25 mouse cellular contexts compared by ENCODE assay signal in the genomic region with DNA sequence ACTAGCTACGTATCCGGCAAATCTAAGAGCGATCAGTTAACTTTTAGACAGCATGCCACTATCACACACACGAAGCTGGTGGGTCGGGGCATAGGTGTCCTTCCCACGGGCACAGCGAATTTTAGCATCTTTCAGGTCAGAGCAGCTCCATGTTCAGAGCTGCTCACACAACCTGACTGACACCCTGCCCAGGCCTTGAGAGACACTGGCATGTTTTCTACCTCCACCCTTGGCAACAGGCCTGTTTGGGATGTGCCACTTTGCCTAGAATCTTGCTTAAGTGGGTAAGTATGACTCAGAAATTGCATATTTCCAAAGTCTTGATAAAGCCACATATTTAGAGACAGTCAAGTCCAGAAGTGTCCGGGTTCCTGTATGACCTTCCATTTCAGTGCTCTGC.
DNase-seq lines count a peak whose midpoint lies in the region; ATAC-seq lines count a peak whose summit lies in the region.
"Had no signal": no experiment of that assay in that cellular context is flagged by ENCODE, and none has a peak within 500 bp of the region (broad histone marks: within the 10 kb centered on the region; RNA-seq: fewer than 3 reads in every experiment).

No protein-coding gene starts in this region.

- no peaks in the 10 kb centered on the region for H3K9me3 ChIP-seq in heart, embryonic 12.5 days (replicated peaks)
- H3K9me3 ChIP-seq: embryonic facial prominence, embryonic 13.5 days; forebrain, embryonic 10.5 days; forebrain, embryonic 15.5 days; limb, embryonic 10.5 days; limb, embryonic 15.5 days; liver, embryonic 13.5 days had no signal

- no peaks in the 10 kb centered on the region for H3K36me3 ChIP-seq in heart, embryonic 12.5 days
- H3K36me3 ChIP-seq: embryonic facial prominence, embryonic 13.5 days; forebrain, embryonic 10.5 days; forebrain, embryonic 15.5 days; limb, embryonic 10.5 days; limb, embryonic 15.5 days; liver, embryonic 13.5 days had no signal

- peak; percentile 85 for DNase-seq in heart, adult 11 months
- peak; percentile 11 for DNase-seq in urinary bladder, postnatal 25 days (ENCODE audit: low spot score)
- no peak for DNase-seq in urinary bladder, postnatal 4 days (ENCODE audit: low spot score in 2 of 2)
- DNase-seq in adrenal gland, postnatal 14 days, result peak; percentile 74
- no peak for DNase-seq in cerebellum, postnatal 14 days
- DNase-seq in heart, postnatal 25 days (ENCODE audit: low spot score), result no peak
- DNase-seq: cerebellum, adult 11-12 months; cerebellum, adult 9-11 months; heart, postnatal 14 days; kidney, adult 18-20 months; liver, embryonic 13.5 days; lung, embryonic 14.5 days; lung, postnatal 14 days; thymus, adult 2 months; thymus, postnatal 4 days had no signal

- intact Hi-C loops in heart, postnatal 25 days (cut with DNase I), result no loop called here

- H3K27ac ChIP-seq in heart, embryonic 12.5 days (ENCODE audit: poor library complexity, severe bottlenecking), result no peak overlapping the region
- H3K27ac ChIP-seq: embryonic facial prominence, embryonic 13.5 days; forebrain, embryonic 10.5 days; forebrain, embryonic 15.5 days; limb, embryonic 10.5 days; limb, embryonic 15.5 days; liver, embryonic 13.5 days had no signal

- 87% methylated on average over 8 of the region's 8 CpGs for WGBS in heart, embryonic 12.5 days

- no peak overlapping the region for H3K4me2 ChIP-seq in heart, embryonic 12.5 days
- H3K4me2 ChIP-seq: embryonic facial prominence, embryonic 13.5 days; forebrain, embryonic 15.5 days; limb, embryonic 15.5 days; liver, embryonic 13.5 days; lung, embryonic 14.5 days; midbrain, embryonic 11.5 days had no signal

- peaks cover 23% of the 10 kb centered on the region for H3K4me1 ChIP-seq in heart, embryonic 12.5 days (replicated peaks)
- H3K4me1 ChIP-seq: forebrain, embryonic 10.5 days; forebrain, embryonic 15.5 days; limb, embryonic 15.5 days had no signal

- no peak overlapping the region for H3K4me3 ChIP-seq in heart, embryonic 12.5 days
- H3K4me3 ChIP-seq: embryonic facial prominence, embryonic 13.5 days; forebrain, embryonic 10.5 days; forebrain, embryonic 15.5 days; limb, embryonic 10.5 days; limb, embryonic 15.5 days; liver, embryonic 13.5 days had no signal

- no peaks in the 10 kb centered on the region for H3K27me3 ChIP-seq in heart, embryonic 12.5 days (replicated peaks)
- H3K27me3 ChIP-seq: embryonic facial prominence, embryonic 13.5 days; forebrain, embryonic 15.5 days; limb, embryonic 15.5 days; liver, embryonic 13.5 days had no signal

- H3K9ac ChIP-seq in heart, embryonic 12.5 days, result no peak overlapping the region
- H3K9ac ChIP-seq: embryonic facial prominence, embryonic 13.5 days; forebrain, embryonic 15.5 days; limb, embryonic 15.5 days; liver, embryonic 13.5 days; lung, embryonic 14.5 days had no signal

- ATAC-seq in heart, embryonic 12.5 days (ENCODE audit: insufficient number of reproducible peaks, low FRiP score), result no peak
- ATAC-seq: activated CD4-positive, CD25-positive, alpha-beta regulatory T cell, adult 4 months; forebrain, embryonic 15.5 days; hindbrain, embryonic 16.5 days; midbrain, embryonic 16.5 days had no signal

Comparison
In these comparisons a context has a peak if more than half of its experiments do, and no peak if none do; other contexts are left out.
1. DNase-seq: peak in heart, adult 11 months (single experiment), urinary bladder, postnatal 25 days (single experiment) and adrenal gland, postnatal 14 days (single experiment); none in urinary bladder, postnatal 4 days (0 of 2), cerebellum, postnatal 14 days (0 of 2) and heart, postnatal 25 days (single experiment).